Mouse (Mus musculus) 3134 (cell line): ENCODE data around the gene Smim13.

Experiments used
- DNase-seq: peaks from one replicate; pipeline ENCODE4 v3.0.0-alpha.2; 2011; ENCODE audit warnings: low spot score; ENCODE audit not compliant: insufficient read length; ENCODE audit errors: extremely low read depth

Gene Smim13

DNA sequence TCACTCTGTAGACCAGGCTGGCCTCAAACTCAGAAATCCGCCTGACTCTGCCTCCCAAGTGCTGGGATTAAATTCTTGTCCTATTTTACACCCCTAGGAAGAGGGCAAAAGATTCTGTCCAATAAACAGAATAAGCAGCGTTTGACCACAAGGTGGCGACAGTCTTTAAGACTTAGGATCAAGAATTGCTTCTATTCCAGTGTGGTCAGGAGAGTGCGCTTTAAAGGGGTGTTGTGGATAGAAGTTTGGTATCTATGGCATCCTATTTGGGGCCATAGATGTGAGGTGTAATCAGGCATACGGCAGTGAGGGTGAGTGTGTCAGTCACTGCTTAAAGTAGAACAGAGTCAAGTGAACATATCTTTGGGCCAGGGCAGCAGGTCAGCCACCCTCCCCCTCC is 33.6 kb downstream of the Smim13 start:
- DNase-seq = peak; percentile 21

- DNase-seq = no peak
Measured at GRCm38 (mm10) chr13:41285448-41285847, 35.8 kb downstream of the Smim13 start.

DNA sequence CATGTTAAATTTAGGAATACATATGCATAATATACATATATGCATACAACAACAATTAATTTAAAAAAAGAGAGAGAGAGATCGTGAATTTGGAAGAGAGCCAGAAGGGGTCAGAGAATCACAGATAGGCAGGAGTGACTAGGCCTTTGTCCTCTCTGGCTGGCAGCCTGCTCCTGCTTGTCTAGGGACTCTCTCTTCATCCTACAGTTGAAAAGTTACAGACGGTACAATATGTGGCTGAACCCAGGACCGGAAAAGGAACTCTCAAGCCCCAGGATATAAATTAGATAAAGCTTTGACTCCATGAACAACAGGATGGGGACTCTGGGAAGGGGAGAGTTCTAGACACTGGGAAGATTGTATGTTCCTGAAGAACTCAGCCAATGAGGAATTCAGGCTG is 36.6 kb downstream of the Smim13 start:
- DNase-seq = no peak

GRCm38 (mm10) chr13:41291466-41291974 is 41.9 kb downstream of the Smim13 start:
- no peak for DNase-seq

GRCm38 (mm10) chr13:41293595-41293994 is 44.0 kb downstream of the Smim13 start:
- no peak for DNase-seq

- no peak for DNase-seq
Measured at GRCm38 (mm10) chr13:41295886-41296285, 46.2 kb downstream of the Smim13 start.

DNA sequence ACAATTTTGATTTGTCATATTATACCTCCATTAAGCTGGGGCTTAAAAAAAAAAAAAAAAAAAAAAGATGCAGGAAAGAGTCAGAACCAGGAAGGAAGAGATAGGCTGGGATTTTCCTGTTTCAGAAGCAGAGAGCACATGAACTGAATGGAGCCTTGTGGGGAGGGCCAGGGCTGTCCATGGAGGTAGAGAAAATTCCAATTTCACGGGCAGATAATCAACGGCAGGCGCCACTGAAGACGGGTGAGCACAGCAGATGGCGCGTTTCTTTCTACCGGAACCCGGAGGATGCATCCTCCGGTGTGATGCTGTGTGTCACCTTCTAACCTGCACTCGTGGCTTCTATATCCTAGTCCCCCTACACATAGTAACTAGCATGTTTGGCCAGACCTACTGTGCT is 46.8 kb downstream of the Smim13 start:
- no peak for DNase-seq

DNA sequence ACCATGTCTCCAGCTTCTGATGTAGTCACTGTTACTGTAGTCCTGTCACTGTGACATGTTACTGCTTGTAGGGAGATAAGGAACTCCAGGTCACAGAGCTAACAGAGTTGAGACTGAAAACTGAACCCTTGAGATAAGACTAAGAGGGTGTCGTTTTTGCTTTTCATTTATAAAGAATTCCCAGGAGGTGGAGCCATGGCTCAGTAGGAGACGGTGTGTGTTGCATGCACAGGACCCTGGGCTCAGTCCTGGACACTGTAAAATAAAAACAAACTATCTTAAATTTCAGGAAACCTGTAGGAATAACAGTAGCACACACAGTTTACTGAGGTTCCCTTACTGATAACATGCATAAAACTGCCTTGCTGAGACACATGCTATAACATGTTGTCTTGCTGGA is 48.9 kb downstream of the Smim13 start:
- DNase-seq = no peak

GRCm38 (mm10) chr13:41298996-41299395 is 49.4 kb downstream of the Smim13 start:
- no peak for DNase-seq

- DNase-seq = no peak
Measured at GRCm38 (mm10) chr13:41300037-41300436, 50.4 kb downstream of the Smim13 start.

GRCm38 (mm10) chr13:41302716-41303115 is 53.1 kb downstream of the Smim13 start:
- DNase-seq = peak; percentile 64

DNA sequence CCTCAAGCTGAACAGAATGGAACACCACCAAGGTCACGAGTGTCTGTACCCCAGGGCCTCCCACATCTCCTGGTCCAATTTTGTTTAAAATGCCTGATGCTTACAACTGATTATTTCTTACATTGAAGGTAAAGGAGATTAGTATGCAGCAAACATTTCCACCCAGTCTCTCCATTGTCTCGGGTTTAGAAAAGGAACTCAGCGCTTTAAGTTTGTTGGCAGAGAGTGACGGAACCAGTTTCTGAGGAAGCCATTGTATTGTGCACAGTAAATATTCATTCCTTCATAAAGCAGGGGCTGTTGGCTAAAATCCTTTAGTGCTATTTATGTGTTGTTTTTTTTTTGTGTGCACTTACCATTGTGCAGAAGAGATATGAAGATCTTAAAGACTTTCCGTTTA is 71.1 kb downstream of the Smim13 start:
- no peak for DNase-seq

DNA sequence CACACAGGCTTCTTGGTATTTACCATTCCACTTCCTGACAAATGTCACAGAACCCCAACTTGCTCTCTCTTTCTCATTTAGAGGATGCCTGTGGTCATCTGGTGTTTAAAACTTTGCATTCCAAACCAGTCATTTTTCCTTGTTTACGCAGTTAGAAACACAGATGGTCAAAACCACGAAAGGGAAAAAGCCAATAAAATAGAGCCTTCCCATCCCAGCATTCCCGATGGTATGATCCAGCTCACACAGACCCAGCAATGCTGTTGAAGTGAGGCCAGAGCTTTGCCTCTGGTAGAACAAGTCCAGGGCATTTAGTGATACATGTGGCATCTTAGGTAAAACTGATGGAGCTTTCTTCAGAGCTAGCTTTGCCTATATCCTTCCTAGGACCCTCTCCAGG is 71.8 kb downstream of the Smim13 start:
- peak; percentile 81 for DNase-seq

DNA sequence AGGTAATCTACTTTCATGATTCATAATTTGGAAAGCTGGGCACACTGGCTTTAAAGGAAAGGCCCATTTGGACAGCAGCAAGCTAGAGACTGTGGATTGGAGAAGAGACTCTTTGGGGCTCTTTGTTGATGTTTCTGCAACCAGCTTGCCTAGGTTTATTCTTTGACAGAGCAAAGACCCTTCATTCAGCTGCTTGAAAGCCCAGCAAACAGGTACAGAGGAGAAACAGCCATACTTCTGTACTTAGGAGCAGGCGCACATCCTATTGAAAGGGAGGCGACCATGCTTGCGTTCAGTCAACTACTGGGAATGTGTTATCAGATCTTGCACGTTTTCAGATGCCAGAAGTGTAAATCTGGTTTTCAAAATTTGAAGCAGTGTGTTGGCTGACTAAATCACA is 75.0 kb downstream of the Smim13 start:
- DNase-seq = no peak

- no peak for DNase-seq
Measured at GRCm38 (mm10) chr13:41325346-41325745, 75.7 kb downstream of the Smim13 start.

DNA sequence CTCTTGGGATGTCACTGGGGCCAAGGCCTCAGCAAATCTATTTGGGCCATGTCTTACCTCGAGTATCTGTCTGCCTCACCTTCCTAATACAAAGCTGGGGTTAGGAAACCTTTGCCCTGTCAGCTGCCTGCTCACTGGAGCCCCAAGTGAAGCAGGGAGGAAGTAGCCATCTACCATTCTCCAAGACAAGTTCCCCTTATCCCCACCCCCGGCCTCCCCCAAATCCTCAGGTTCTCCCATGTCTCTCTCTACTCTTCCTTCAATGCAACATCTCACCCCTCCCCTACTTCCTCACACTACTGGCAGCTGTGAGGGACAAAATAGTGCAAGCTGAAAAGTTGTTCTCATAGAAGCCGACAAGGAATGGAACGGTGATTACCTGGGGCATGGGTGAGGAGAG is 76.5 kb downstream of the Smim13 start:
- no peak for DNase-seq
